Mouse (Mus musculus): ENCODE measurements around the gene Tcta. TPM values are rescaled to one million over a fixed set of nuclear protein-coding genes. Genes with fewer than 3 reads are reported as not detected.

Tcta gene
- 38.2 and 47.8 TPM in 2 replicates for polyA plus RNA-seq (2014; fragmentation: Nextera tagmentation; extraction: Ambion mirVana)

DNA sequence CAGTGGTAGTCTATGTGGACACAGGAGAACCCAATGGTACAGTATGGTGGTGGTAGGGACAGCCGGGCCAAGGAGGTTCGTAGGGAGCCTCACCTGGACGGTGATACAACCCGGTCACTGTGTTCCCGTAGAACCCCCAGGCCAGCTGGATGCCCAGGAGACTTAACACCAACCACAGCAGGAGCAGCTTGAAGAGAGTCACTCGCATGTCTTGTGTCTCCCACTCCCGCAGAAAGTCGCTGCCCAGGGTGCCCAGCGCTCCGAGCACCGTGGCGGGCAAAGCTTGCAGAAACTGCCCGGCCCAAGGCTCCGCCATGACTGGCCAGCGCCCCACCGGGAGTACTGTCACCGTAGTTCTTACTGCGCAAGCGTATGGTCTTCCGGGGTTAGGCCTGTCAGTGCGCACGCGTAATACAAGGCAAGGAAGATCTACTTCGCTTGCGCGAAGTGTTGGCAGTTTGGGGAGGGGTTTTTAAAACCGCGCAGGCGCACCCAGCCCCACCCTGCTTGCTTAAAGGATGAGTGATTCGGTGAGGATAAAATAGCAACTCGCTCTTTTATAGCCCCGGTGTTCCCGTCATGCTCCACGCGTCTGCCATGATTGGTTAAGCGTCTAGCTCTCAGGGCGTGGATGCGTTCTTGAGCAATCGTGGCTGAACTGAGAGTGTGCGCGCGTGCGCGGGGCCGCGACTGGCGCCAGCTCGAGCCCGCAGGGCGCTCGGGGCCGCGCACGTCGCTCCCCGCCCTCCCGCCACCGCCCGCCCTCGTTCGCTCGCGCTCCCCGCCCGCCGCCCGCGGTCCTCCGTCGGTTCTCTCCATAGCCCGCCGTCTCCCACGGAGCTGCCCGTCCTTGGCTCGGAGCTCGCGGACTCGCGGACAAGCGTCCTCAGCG lies at the start of gene Tcta, which contains the start of gene Rhoa:
Gene Tcta, minus strand, starts transcription at position 532 of the 892 bp plus-strand sequence.
Gene Rhoa, plus strand, starts transcription at position 501 of the 892 bp plus-strand sequence.
- H3K9me3 ChIP-seq (ENCODE audit: control insufficient read depth, low read length): no peaks in the 10 kb centered on the region
- H3K9ac ChIP-seq (ENCODE audit: low read depth, low read length): peak within 1 kb of the TSS; percentile 99
- H3K4me1 ChIP-seq (ENCODE audit: control insufficient read depth, insufficient read depth, low read length): peaks cover 32% of the 10 kb centered on the region
- peak within 1 kb of the TSS; percentile 100 for H3K27ac ChIP-seq (replicated peaks; ENCODE audit: low read depth, low read length)
- peak within 1 kb of the TSS; percentile 95 for H3K4me3 ChIP-seq (ENCODE audit: low read depth, low read length)
- DNase-seq (ENCODE audit: low spot score) (peak; percentile 100), ATAC-seq (ENCODE audit: low read depth) (peak; percentile 98)
- WGBS: under 1% methylated on average over 39 of the region's 81 CpGs
- peaks cover 18% of the 10 kb centered on the region for H3K36me3 ChIP-seq (ENCODE audit: control insufficient read depth, insufficient read depth, low read length)
- no peaks in the 10 kb centered on the region for H3K27me3 ChIP-seq (replicated peaks; ENCODE audit: control insufficient read depth, insufficient read depth, low read length)
- peak within 1 kb of the TSS; percentile 86 for H3K4me2 ChIP-seq (ENCODE audit: low read depth, low read length)

DNA sequence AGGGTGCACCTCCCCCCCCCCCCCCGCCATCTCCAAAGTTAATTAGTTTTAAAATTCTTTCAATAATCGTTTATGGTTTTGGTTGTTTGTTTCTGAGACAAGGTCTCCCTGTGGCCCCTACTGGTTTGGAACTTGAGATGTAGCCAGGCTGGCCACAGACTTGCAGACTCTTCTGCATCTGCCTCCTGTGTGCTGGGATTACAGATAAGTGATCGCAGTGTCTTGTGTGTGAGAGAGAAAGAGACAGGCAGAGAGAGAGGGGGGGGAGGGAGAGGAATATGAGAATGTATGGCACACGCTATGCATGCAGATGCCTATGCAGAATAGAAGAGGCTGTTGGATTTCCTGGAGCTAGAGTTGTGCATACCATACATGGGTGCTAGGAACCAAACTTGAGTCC lies 43.8 kb upstream of the Tcta start:
- WGBS: 81% methylated on average over 4 of the region's 4 CpGs
- no peak for ATAC-seq (ENCODE audit: low read depth)

DNA sequence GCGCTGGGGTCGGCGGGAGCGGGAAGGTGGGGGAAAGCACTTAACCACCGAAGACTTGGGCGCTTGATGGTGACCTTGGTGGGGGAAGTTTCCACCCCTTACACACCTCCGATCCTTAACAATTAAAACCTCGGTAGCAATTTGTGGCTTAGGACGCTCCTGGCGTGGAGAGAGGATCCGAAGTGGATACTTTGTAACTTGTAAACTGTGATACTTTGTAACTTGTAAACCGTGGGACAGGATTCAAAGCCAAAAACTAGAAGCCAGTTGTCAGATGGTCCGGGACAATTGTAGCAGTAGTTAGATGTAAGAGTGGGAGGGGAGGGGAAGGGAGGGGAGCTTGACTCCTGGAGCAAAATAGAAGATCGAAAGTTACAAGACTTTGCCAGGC lies 42.3 kb upstream of the Tcta start:
- H3K27ac ChIP-seq (replicated peaks; ENCODE audit: low read depth, low read length): peak overlapping the region; percentile 92
- no peaks in the 10 kb centered on the region for H3K9me3 ChIP-seq (ENCODE audit: control insufficient read depth, low read length)
- no peaks in the 10 kb centered on the region for H3K27me3 ChIP-seq (replicated peaks; ENCODE audit: control insufficient read depth, insufficient read depth, low read length)
- H3K36me3 ChIP-seq (ENCODE audit: control insufficient read depth, insufficient read depth, low read length): peaks cover 36% of the 10 kb centered on the region
- H3K4me1 ChIP-seq (ENCODE audit: control insufficient read depth, insufficient read depth, low read length): peaks cover 8% of the 10 kb centered on the region; the same call in 1 of the 2 replicates
- peak overlapping the region; percentile 84 for H3K4me2 ChIP-seq (ENCODE audit: low read depth, low read length)
- peak overlapping the region; percentile 92 for H3K4me3 ChIP-seq (ENCODE audit: low read depth, low read length)
- H3K9ac ChIP-seq (ENCODE audit: low read depth, low read length): peak overlapping the region; percentile 80
- no peak for DNase-seq (ENCODE audit: low spot score)
- no peak for ATAC-seq (ENCODE audit: low read depth)
- 8% methylated on average over 14 of the region's 14 CpGs for WGBS

More for the DNA sequence above, 43.8 kb upstream of the Tcta start:
- Histone ChIP-seq H3K4me3 (ENCODE audit: low read depth, low read length) (no peak overlapping the region), H3K36me3 (ENCODE audit: control insufficient read depth, insufficient read depth, low read length) (peaks cover 49% of the 10 kb centered on the region), H3K4me2 (ENCODE audit: low read depth, low read length) (no peak overlapping the region), H3K9me3 (ENCODE audit: control insufficient read depth, low read length) (no peaks in the 10 kb centered on the region), H3K27ac (replicated peaks; ENCODE audit: low read depth, low read length) (no peak overlapping the region), H3K27me3 (replicated peaks; ENCODE audit: control insufficient read depth, insufficient read depth, low read length) (no peaks in the 10 kb centered on the region), H3K4me1 (ENCODE audit: control insufficient read depth, insufficient read depth, low read length) (peaks cover 8% of the 10 kb centered on the region; the same call in 1 of the 2 replicates), H3K9ac (ENCODE audit: low read depth, low read length) (no peak overlapping the region)
- DNase-seq (ENCODE audit: low spot score): no peak

DNA sequence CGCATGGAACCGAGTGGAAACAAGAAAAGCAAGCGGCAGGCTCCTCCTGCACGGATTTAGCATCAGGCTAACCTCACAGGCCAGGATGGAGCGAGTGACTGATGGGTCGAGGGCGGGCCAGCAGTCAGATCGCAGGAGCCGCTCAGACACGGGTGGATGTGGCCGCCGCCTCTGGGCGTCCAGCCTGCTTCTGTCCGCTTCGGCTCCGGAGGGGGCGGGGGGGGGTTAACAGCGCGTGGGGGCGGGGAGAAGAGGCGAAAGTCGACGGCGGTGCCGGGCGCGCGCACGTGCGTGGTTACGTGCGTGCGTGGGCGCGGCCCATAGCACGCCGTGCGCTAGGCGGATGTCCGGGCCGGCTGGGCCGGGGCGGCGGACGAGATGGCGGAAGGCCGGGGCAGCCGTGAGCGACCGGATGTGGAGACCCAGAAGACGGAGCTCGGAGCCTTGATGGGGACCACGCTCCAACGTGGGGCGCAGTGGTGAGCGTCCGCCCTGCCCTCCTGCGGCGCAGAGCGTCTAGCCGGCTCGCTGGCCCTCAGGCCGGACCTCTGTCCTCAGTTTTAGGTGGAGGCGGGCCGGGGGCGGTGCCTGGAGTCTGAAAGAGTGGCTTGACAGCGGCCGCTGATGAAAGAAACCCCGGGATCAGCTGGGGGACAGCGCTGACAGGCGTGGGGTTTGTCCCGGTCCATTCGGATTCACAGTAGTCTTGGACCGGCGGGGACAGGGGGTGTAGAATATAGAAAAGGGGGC lies 41.8 kb upstream of the Tcta start, which contains the start of gene Usp4:
Gene Usp4, plus strand, starts transcription at position 314 of the 750 bp plus-strand sequence.
- peaks cover 31% of the 10 kb centered on the region for H3K36me3 ChIP-seq (ENCODE audit: control insufficient read depth, insufficient read depth, low read length)

DNA sequence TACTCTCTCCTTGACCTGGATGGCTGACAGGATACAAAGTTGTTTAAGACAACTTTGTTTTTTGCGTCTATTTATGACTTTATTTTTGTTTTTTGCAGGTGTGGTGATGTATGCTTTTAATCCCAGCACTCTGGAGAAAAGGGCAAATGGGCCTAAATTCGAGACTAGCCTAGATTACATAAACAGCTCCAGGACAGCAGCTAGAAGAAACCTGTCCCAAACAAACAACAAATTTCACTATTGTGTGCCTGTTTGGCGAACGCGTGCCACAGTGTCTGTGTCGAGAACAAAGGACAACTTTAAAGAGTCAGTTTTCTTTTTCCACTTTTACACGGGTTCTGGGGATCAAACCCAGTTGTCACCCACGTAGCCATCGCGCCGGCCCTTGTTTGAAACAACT lies 41.1 kb upstream of the Tcta start:
- Histone ChIP-seq H3K9me3 (ENCODE audit: control insufficient read depth, low read length) (no peaks in the 10 kb centered on the region), H3K4me1 (ENCODE audit: control insufficient read depth, insufficient read depth, low read length) (peaks cover 8% of the 10 kb centered on the region; the same call in 1 of the 2 replicates), H3K4me2 (ENCODE audit: low read depth, low read length) (peak overlapping the region; percentile 84), H3K36me3 (ENCODE audit: control insufficient read depth, insufficient read depth, low read length) (peaks cover 24% of the 10 kb centered on the region), H3K27ac (replicated peaks; ENCODE audit: low read depth, low read length) (peak overlapping the region; percentile 92), H3K27me3 (replicated peaks; ENCODE audit: control insufficient read depth, insufficient read depth, low read length) (no peaks in the 10 kb centered on the region), H3K9ac (ENCODE audit: low read depth, low read length) (peak overlapping the region; percentile 80), H3K4me3 (ENCODE audit: low read depth, low read length) (peak overlapping the region; percentile 92)
- 5% methylated on average over 11 of the region's 11 CpGs for WGBS
- no peak for ATAC-seq (ENCODE audit: low read depth)
- no peak for DNase-seq (ENCODE audit: low spot score)

More for the DNA sequence above, 41.8 kb upstream of the Tcta start, which contains the start of gene Usp4:
- ATAC-seq (ENCODE audit: low read depth) (peak; percentile 97), DNase-seq (ENCODE audit: low spot score) (peak; percentile 96)
- Histone ChIP-seq H3K27ac (replicated peaks; ENCODE audit: low read depth, low read length) (peak within 1 kb of the TSS; percentile 92), H3K9ac (ENCODE audit: low read depth, low read length) (peak within 1 kb of the TSS; percentile 80), H3K9me3 (ENCODE audit: control insufficient read depth, low read length) (no peaks in the 10 kb centered on the region), H3K4me3 (ENCODE audit: low read depth, low read length) (peak within 1 kb of the TSS; percentile 92), H3K4me2 (ENCODE audit: low read depth, low read length) (peak within 1 kb of the TSS; percentile 84), H3K27me3 (replicated peaks; ENCODE audit: control insufficient read depth, insufficient read depth, low read length) (no peaks in the 10 kb centered on the region), H3K4me1 (ENCODE audit: control insufficient read depth, insufficient read depth, low read length) (peaks cover 8% of the 10 kb centered on the region; the same call in 1 of the 2 replicates)
- 1% methylated on average over 28 of the region's 75 CpGs for WGBS

DNA sequence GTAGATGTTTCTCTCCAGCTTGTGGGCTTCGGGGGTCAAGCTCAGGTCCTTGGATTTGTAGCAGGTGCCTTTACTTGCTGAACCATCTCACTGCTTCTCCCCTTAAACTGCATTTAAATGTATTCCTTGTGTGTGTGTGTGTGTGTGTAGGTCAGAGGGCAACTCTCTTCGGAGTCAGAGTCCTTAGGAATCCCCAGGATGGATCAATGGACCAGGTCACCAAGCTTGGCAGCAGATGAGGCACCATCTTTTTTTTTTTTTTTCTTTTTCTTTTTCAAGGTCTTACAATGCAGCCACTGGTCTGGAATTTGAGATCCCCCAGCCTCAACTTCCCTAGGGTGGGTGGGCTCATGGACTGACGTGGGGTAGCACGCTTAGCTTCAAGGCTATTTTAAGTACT lies 38.5 kb upstream of the Tcta start:
- Histone ChIP-seq H3K4me1 (ENCODE audit: control insufficient read depth, insufficient read depth, low read length) (peaks cover 19% of the 10 kb centered on the region), H3K4me2 (ENCODE audit: low read depth, low read length) (no peak overlapping the region), H3K9me3 (ENCODE audit: control insufficient read depth, low read length) (no peaks in the 10 kb centered on the region), H3K4me3 (ENCODE audit: low read depth, low read length) (no peak overlapping the region), H3K27me3 (replicated peaks; ENCODE audit: control insufficient read depth, insufficient read depth, low read length) (no peaks in the 10 kb centered on the region), H3K27ac (replicated peaks; ENCODE audit: low read depth, low read length) (no peak overlapping the region), H3K36me3 (ENCODE audit: control insufficient read depth, insufficient read depth, low read length) (no peaks in the 10 kb centered on the region), H3K9ac (ENCODE audit: low read depth, low read length) (no peak overlapping the region)
- ATAC-seq (ENCODE audit: low read depth) (no peak), DNase-seq (ENCODE audit: low spot score) (no peak)
- WGBS: 83% methylated on average over 4 of the region's 4 CpGs

DNA sequence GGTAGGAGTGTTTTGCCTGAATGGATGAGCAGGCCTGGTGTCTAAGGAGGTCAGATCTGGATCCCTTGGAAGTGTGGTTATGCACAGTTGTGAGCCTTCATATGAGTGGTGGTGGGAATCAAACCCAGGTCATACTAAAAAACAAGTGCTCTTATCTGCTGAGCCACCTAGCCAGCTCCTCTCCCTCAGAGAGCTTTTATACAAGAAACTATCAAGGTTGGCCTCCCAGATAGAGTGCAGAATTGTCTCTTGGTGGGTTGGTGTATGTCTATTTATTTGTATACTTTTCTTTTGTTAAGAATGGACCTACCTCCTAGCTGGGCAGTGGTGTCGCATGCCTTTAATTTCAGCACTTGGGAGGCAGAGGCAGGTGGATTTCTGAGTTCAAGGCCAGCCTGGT lies 37.9 kb upstream of the Tcta start:
- DNase-seq (ENCODE audit: low spot score) (no peak), ATAC-seq (ENCODE audit: low read depth) (no peak)
- 100% methylated on average over 1 of the region's 1 CpGs for WGBS
- Histone ChIP-seq H3K27me3 (replicated peaks; ENCODE audit: control insufficient read depth, insufficient read depth, low read length) (no peaks in the 10 kb centered on the region), H3K27ac (replicated peaks; ENCODE audit: low read depth, low read length) (no peak overlapping the region), H3K9ac (ENCODE audit: low read depth, low read length) (no peak overlapping the region), H3K4me3 (ENCODE audit: low read depth, low read length) (no peak overlapping the region), H3K36me3 (ENCODE audit: control insufficient read depth, insufficient read depth, low read length) (no peaks in the 10 kb centered on the region), H3K9me3 (ENCODE audit: control insufficient read depth, low read length) (no peaks in the 10 kb centered on the region), H3K4me2 (ENCODE audit: low read depth, low read length) (no peak overlapping the region), H3K4me1 (ENCODE audit: control insufficient read depth, insufficient read depth, low read length) (peaks cover 16% of the 10 kb centered on the region)

DNA sequence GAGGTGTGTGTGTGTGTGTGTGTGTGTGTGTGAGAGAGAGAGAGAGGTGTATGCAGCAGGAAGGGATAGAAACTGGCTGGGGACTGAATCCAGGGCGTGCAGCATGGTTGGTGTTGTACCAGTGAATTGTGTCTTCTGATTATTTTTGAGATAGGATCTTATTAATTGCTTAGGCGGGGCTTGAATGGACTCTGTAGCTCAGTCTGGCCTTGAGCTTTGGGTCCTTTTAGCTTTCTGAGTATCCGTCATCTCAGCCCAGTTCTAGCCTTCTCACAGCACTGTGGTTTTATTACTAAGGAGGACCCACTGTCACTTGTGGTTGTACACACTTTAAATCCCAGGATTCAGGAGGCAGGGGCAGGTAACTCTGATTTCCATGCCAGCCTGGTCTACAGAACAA lies 37.4 kb upstream of the Tcta start:
- no peaks in the 10 kb centered on the region for H3K27me3 ChIP-seq (replicated peaks; ENCODE audit: control insufficient read depth, insufficient read depth, low read length)
- H3K4me3 ChIP-seq (ENCODE audit: low read depth, low read length): no peak overlapping the region
- WGBS: 75% methylated on average over 3 of the region's 3 CpGs
- DNase-seq (ENCODE audit: low spot score): no peak
- no peak overlapping the region for H3K4me2 ChIP-seq (ENCODE audit: low read depth, low read length)
- H3K9me3 ChIP-seq (ENCODE audit: control insufficient read depth, low read length): no peaks in the 10 kb centered on the region
- no peak overlapping the region for H3K27ac ChIP-seq (replicated peaks; ENCODE audit: low read depth, low read length)
- no peak overlapping the region for H3K9ac ChIP-seq (ENCODE audit: low read depth, low read length)
- peaks cover 11% of the 10 kb centered on the region for H3K4me1 ChIP-seq (ENCODE audit: control insufficient read depth, insufficient read depth, low read length)
- 0 out of 2 replicates have a peak, but pooled peaks cover under 1% of the 10 kb centered on the region for H3K36me3 ChIP-seq (ENCODE audit: control insufficient read depth, insufficient read depth, low read length)
- no peak for ATAC-seq (ENCODE audit: low read depth)

All from embryonic facial prominence, embryonic 14.5 days (tissue).